Mouse (Mus musculus) megakaryocyte, embryonic 14.5 days (primary cell): ENCODE results near the gene Fermt1.

Experiments
- FLI1 ChIP-seq: IDR thresholded peaks from 2 replicates; pipeline ENCODE4 v1.6.1; 2012; ENCODE audit warnings: low read length, inconsistent platforms, mixed read lengths
- GATA1 ChIP-seq: IDR thresholded peaks from 3 replicates; pipeline ENCODE4 v1.6.1; 2012; ENCODE audit warnings: mixed read lengths, low read length, inconsistent platforms, borderline replicate concordance

- TF ChIP-seq FLI1, result no peak
- TF ChIP-seq GATA1, result no peak
These were observed 84.2 kb downstream of the Fermt1 start for GRCm38 (mm10) chr2:132861456-132861855.
